In genomic region chr3:116298003-116298402, GRCm38 (mm10) we compare ENCODE assay signal across 19 mouse cellular contexts. TPM values are rescaled to one million over a fixed set of nuclear protein-coding genes. Genes with fewer than 3 reads are reported as not detected.
A peak's percentile ranks its signal among the peaks of the same experiment; 100 is the strongest.
DNase-seq lines count a peak whose midpoint lies in the region; ATAC-seq and TF ChIP-seq lines count a peak whose summit lies in the region.
"Had no signal": no experiment of that assay in that cellular context is flagged by ENCODE, and none has a peak within 500 bp of the region (broad histone marks: within the 10 kb centered on the region; RNA-seq: fewer than 3 reads in every experiment).

No protein-coding gene starts in this region.

- no peak for TF ChIP-seq CTCF in stomach, postnatal 0 days (IDR thresholded peaks at IDR 0.05; ENCODE audit: low read depth)

- no peak overlapping the region for H3K9ac ChIP-seq in stomach, embryonic 16.5 days (ENCODE audit: low read length)
- no peak overlapping the region for H3K9ac ChIP-seq in stomach, postnatal 0 days (ENCODE audit: low read length)
- H3K9ac ChIP-seq: hindbrain, embryonic 13.5 days; midbrain, embryonic 13.5 days; neural tube, embryonic 12.5 days had no signal

- H3K4me1 ChIP-seq in stomach, embryonic 16.5 days (ENCODE audit: control insufficient read depth, insufficient read depth, low read length) = no peaks in the 10 kb centered on the region
- no peaks in the 10 kb centered on the region for H3K4me1 ChIP-seq in stomach, postnatal 0 days (replicated peaks; ENCODE audit: control insufficient read depth, insufficient read depth)
- H3K4me1 ChIP-seq: hindbrain, embryonic 13.5 days; midbrain, embryonic 13.5 days; neural tube, embryonic 12.5 days had no signal

- no peak overlapping the region for H3K4me3 ChIP-seq in stomach, embryonic 16.5 days (replicated peaks; ENCODE audit: low read length)
- no peak overlapping the region for H3K4me3 ChIP-seq in stomach, postnatal 0 days (ENCODE audit: low read depth, low read length)
- H3K4me3 ChIP-seq: erythroblast, embryonic 14.5 days; hindbrain, embryonic 13.5 days; midbrain, embryonic 13.5 days; neural tube, embryonic 12.5 days had no signal

- H3K27ac ChIP-seq in stomach, embryonic 16.5 days (ENCODE audit: low read length) = peak overlapping the region; percentile 17; the same call in 1 of the 2 replicates
- H3K27ac ChIP-seq in stomach, postnatal 0 days (replicated peaks) = no peak overlapping the region
- H3K27ac ChIP-seq: hindbrain, embryonic 13.5 days; midbrain, embryonic 13.5 days; neural tube, embryonic 12.5 days had no signal

- peak; percentile 93 for ATAC-seq in frontal cortex, adult (ENCODE audit: low TSS enrichment)
- ATAC-seq in stomach, embryonic 16.5 days (ENCODE audit: insufficient read depth, low FRiP score) = no peak
- no peak for ATAC-seq in stomach, postnatal 0 days (ENCODE audit: low FRiP score, low TSS enrichment)
- ATAC-seq: forebrain, embryonic 14.5 days; midbrain, embryonic 13.5 days had no signal

- no peak overlapping the region for H3K4me2 ChIP-seq in stomach, embryonic 16.5 days (ENCODE audit: low read depth, low read length)
- H3K4me2 ChIP-seq in stomach, postnatal 0 days (replicated peaks; ENCODE audit: low read depth) = no peak overlapping the region
- H3K4me2 ChIP-seq: heart, embryonic 11.5 days; hindbrain, embryonic 13.5 days; midbrain, embryonic 13.5 days; neural tube, embryonic 12.5 days had no signal

- peaks cover 7% of the 10 kb centered on the region for H3K36me3 ChIP-seq in stomach, embryonic 16.5 days (ENCODE audit: control insufficient read depth, insufficient read depth, low read length)
- peaks cover 3% of the 10 kb centered on the region; the same call in 1 of the 2 replicates for H3K36me3 ChIP-seq in stomach, postnatal 0 days (ENCODE audit: control insufficient read depth, insufficient read depth, low read length)

- H3K27me3 ChIP-seq in stomach, embryonic 16.5 days (ENCODE audit: control insufficient read depth, insufficient read depth, low read length) = no peaks in the 10 kb centered on the region
- H3K27me3 ChIP-seq in stomach, postnatal 0 days (ENCODE audit: control insufficient read depth, insufficient read depth, low read length) = no peaks in the 10 kb centered on the region
- H3K27me3 ChIP-seq: hindbrain, embryonic 13.5 days; midbrain, embryonic 13.5 days; neural tube, embryonic 12.5 days had no signal

- H3K9me3 ChIP-seq in stomach, embryonic 16.5 days (replicated peaks; ENCODE audit: control insufficient read depth, low read length) = no peaks in the 10 kb centered on the region
- H3K9me3 ChIP-seq in stomach, postnatal 0 days (ENCODE audit: control insufficient read depth, low read length) = no peaks in the 10 kb centered on the region
- H3K9me3 ChIP-seq: hindbrain, embryonic 13.5 days; midbrain, embryonic 13.5 days; neural tube, embryonic 12.5 days had no signal

- TF ChIP-seq EP300 in stomach, postnatal 0 days (optimal IDR thresholded peaks at IDR 0.05) = no peak

- no peak for DNase-seq in frontal cortex, postnatal 14 days (ENCODE audit: low spot score in 2 of 2)
- peak; percentile 15 to 29 for DNase-seq in left cerebral cortex, postnatal 36 days (ENCODE audit: low spot score in 2 of 2)
- no peak for DNase-seq in left cerebral cortex, postnatal 4 days
- no peak for DNase-seq in stomach, postnatal 0 days (ENCODE audit: low spot score)
- DNase-seq in lung, postnatal 14 days = peak; percentile 31
- no peak for DNase-seq in spleen, postnatal 4 days (ENCODE audit: low spot score in 2 of 2)
- DNase-seq: adrenal gland, adult 8-10 months; cerebellum, adult 9-10 months; kidney, adult 8-10 months; kidney, postnatal 25 days had no signal

- intact Hi-C loops in left cerebral cortex, postnatal 36 days (cut with DNase I) = no loop called here
- intact Hi-C loops in left cerebral cortex, postnatal 4 days (cut with DNase I) = no loop called here

- WGBS in stomach, embryonic 16.5 days = 79% methylated on average over 8 of the region's 8 CpGs
- 73% methylated on average over 8 of the region's 8 CpGs for WGBS in stomach, postnatal 0 days

RNA-seq across cellular contexts. Expression of gene Gpr88, which starts 44.7 kb away (rescaled TPM):
- total RNA-seq in left cerebral cortex, postnatal 36 days (2021) = 100 to 1,000 TPM in 1 of 2 experiments, 10 to 100 TPM in 1; 99.4 to 117 TPM
- total RNA-seq in left cerebral cortex, postnatal 4 days (2021) = 10 to 100 TPM; 27.9 to 31.8 TPM
- 0.94 and 1.3 TPM in 2 replicates for polyA plus RNA-seq in stomach, embryonic 16.5 days (2015; fragmentation: Nextera tagmentation; extraction: Ambion mirVana)
- 1.1 and 1.4 TPM in 2 replicates for polyA plus RNA-seq in stomach, postnatal 0 days (2015; fragmentation: Nextera tagmentation; extraction: Ambion mirVana)
- total RNA-seq: gastrocnemius, adult 18-20 months had no signal
- polyA plus RNA-seq: erythroblast, embryonic 14.5 days had no signal

Comparison
In these comparisons a context has a peak if more than half of its experiments do, and no peak if none do; other contexts are left out.
1. DNase-seq: peak in left cerebral cortex, postnatal 36 days (2 of 2) and lung, postnatal 14 days (single experiment); none in frontal cortex, postnatal 14 days (0 of 2), left cerebral cortex, postnatal 4 days (single experiment), stomach, postnatal 0 days (single experiment) and spleen, postnatal 4 days (0 of 2).